Mouse (Mus musculus) T-helper 17 cell (primary cell): ENCODE data around the gene Tjp3.

ENCODE experiments used
- in situ Hi-C, 2 experiments: fragments of 300-600 bp; cut with MboI, MseI; formaldehyde crosslinking; loops; 1 replicate in 1 of 2; 2 replicates in 1 of 2; pipeline ENCODE4 v1.15.1; 2025; ENCODE audit warnings: high pct_unique_total_duplicates in 2 of 2

The Tjp3 gene

DNA sequence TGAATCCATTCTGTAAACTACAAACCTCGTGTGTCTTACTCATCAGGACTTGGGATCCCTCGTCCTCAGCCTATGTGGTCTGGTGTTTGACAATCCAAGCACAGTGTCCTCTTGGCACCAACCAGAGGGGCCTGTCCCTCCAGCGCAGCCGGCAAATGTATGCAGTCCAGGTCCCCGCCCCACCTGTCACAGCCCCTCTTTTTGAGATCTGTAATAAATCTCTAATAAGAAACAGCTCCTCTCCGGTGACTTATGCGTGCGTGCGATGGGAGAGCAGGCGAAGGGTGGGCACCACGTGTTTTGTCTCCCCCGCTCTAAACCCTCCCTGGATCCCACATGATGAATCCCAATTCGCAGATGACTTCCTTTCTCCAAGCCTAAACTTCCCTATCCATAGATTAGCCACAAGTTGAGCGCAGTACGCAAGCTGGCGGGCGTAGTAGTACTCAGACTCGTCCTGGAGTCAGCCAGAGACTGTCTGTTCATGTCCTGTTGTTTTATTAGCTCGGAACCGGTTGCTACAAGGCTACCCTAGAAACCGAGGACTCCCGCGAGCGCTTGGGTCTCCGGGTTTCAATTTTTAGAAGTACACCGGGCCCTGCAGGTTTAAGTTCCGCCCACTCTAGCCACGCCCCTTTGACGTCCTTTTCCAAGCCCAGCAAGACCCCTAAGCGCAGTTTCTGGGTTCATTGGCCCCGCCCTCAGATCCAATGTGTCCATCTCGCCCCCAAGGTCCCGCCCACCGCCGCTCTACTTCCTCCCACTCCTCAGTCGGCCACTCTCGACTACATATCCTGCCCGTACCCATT, 28.6 kb upstream of the Tjp3 start:
- in situ Hi-C loops, result loop anchor here in 1 of 2 experiments (5.0 kb wide), 1 partner anchor 33 kb away; no protein-coding TSS in a partner anchor

DNA sequence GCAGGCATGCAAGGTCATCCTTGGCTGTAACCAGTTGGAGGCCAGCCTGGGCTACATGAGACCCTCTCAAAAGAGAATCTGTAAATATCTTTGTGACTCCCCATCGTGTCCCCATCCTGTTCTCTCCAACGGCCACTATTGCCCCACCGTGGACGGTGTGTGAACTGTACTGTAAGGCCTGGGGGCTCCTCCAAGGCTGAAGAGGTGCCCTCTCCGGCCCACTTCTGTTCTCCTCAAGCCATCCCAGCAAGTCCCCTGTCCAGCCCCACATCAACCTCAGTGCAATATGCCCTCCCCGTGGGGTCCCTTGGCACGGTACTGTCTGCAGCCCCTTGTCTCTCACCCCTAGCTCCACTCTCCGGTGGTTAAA, 27.9 kb upstream of the Tjp3 start:
- in situ Hi-C loops, result no loop called here

GRCm38 (mm10) chr10:81318589-81319329, 27.4 kb upstream of the Tjp3 start:
- in situ Hi-C loops, result no loop called here

DNA sequence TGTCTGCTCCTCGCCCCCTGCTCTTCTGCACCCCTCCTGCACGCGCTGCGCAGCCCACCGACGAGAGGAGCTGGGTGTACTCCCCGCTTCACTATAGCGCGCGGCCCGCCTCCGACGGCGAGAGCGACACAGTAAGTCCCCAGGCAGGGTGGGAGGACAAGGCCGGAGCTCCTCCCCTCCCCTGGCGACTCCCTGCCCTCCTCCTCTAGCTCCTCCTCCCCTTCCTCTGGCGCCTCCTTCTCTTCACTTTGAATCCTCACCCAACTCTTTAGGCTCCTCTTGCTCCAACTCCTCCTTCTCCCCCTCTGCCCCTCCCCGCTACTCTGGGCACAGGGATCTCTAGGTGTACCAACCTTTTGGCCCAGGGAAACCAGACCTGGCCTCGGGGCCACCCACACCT, 25.9 kb upstream of the Tjp3 start:
- in situ Hi-C loops, result no loop called here

- in situ Hi-C loops, result no loop called here
These were observed 25.1 kb upstream of the Tjp3 start for GRCm38 (mm10) chr10:81316338-81317060.

- in situ Hi-C loops, result no loop called here
These were observed 24.2 kb upstream of the Tjp3 start for GRCm38 (mm10) chr10:81315587-81315986.

DNA sequence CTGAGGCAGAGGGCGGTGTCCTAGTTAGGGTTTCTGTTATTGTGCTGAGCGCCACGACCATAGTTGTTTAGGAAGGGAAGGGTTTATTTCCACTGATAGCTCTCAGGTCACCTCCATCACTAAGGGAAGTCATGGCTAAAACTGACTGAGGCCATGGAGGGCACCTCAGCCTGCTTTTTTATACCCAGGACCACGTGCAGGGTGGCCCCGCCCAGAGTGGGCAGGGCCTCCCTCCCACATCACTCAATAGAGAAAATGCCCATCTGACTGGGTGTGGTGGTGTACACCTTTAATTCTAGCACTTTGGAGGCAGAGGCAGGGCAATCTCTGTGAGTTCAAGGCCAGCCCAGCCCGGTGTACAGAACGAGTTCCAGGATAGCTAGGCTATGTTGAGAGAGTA, 22.8 kb upstream of the Tjp3 start:
- in situ Hi-C loops, result no loop called here

GRCm38 (mm10) chr10:81313581-81313980, 22.2 kb upstream of the Tjp3 start:
- in situ Hi-C loops, result no loop called here

- in situ Hi-C loops, result no loop called here
These were observed 18.2 kb upstream of the Tjp3 start for GRCm38 (mm10) chr10:81309571-81309970.

- in situ Hi-C loops, result no loop called here
These were observed 15.7 kb upstream of the Tjp3 start for GRCm38 (mm10) chr10:81306837-81307682.

GRCm38 (mm10) chr10:81306173-81306668, 14.8 kb upstream of the Tjp3 start:
- in situ Hi-C loops, result no loop called here

GRCm38 (mm10) chr10:81305663-81306062, 14.3 kb upstream of the Tjp3 start:
- in situ Hi-C loops, result no loop called here

- in situ Hi-C loops, result loop anchor here in 1 of 2 experiments (5.0 kb wide), 1 partner anchor 43 kb away; no protein-coding TSS in a partner anchor
These were observed 13.3 kb upstream of the Tjp3 start for GRCm38 (mm10) chr10:81304597-81305238.

DNA sequence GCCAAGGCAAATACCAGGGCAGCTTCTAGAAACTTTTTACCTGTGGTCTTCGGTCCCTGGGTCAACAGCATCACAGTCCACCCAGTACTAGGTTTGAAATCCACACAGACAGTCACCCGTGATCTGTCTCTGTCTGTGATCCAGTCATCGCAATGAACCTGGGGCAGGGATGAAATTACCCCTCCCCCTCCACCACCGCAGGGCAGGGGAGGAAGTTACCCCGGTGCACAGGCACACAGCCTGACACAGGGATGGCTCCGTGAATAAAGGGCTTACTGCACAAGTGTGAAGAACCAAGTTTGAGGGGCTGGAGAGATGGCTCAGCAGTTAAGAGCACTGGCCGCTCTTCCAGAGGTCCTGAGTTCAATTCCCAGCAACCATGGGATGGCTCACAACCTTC, 12.4 kb upstream of the Tjp3 start:
- in situ Hi-C loops, result loop anchor here in 1 of 2 experiments (5.0 kb wide), 1 partner anchor 44 kb away; no protein-coding TSS in a partner anchor

DNA sequence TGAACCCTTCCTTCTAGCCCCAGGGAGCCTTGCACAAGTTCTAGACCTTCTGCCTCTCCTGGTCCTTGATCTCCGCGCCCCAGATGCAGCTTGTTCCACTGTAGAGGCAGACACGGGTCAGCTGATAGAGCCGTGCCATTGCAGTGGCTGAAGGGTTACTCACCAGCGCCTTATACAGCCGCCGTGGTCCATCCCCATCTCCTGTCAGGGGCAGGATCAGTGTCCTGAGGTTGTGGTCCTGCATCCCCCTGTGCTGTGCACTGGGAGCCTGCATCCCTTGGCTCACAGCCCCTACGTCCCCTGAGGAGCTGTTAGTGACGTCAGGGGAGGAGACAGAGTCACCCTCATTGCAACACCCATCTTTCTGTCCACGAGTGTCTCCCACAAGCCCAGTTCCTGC, 11.9 kb upstream of the Tjp3 start:
- in situ Hi-C loops, result loop anchor here in 1 of 2 experiments (5.0 kb wide), 1 partner anchor 44 kb away; no protein-coding TSS in a partner anchor

GRCm38 (mm10) chr10:81302781-81303218, 11.4 kb upstream of the Tjp3 start:
- in situ Hi-C loops, result loop anchor here in 1 of 2 experiments (5.0 kb wide), 1 partner anchor 45 kb away; no protein-coding TSS in a partner anchor

DNA sequence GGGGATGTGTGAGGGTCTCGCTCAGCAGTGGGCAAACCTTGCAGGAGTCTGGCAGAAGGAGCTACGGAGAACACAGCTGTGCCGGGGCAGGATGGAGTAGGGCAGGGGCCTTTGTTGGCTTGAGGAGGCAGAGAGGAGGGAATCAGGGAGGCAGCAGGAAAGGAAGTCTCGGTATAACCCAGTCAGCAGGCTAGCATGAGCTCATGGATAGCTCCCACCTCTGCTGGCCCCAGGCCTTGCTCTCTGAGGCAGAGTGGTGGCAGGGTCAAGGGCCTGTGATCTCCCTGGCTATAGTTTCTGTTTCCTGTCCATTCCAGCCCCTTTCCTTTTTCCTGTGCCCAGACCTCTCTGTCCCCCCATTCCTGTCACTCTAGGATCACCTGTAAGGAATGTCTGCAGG, 10.9 kb upstream of the Tjp3 start:
- in situ Hi-C loops, result loop anchor here in 1 of 2 experiments (5.0 kb wide), 1 partner anchor 45 kb away; no protein-coding TSS in a partner anchor

- in situ Hi-C loops, result loop anchor here in 1 of 2 experiments (5.0 kb wide), 1 partner anchor 46 kb away; no protein-coding TSS in a partner anchor
These were observed 9.9 kb upstream of the Tjp3 start for GRCm38 (mm10) chr10:81301321-81301720.

- in situ Hi-C loops, result loop anchor here in 1 of 2 experiments (5.0 kb wide), 1 partner anchor 47 kb away; no protein-coding TSS in a partner anchor
These were observed 9.0 kb upstream of the Tjp3 start for GRCm38 (mm10) chr10:81300352-81300907.
